Mouse (Mus musculus) right cerebral cortex, postnatal 10 days (tissue): ENCODE data around the gene Pigyl.

Experiments used
- DNase-seq, 2 experiments: peaks; one replicate each; pipeline ENCODE4 v3.0.0; 2021; ENCODE audit warnings: low spot score in 2 of 2

The Pigyl gene

GRCm38 (mm10) chr9:22156497-22157245 lies at the start of gene Pigyl:
Gene Pigyl, plus strand, starts transcription at chr9:22156846.
- peak; percentile 99 for DNase-seq

- no peak for DNase-seq
These were observed 48.5 kb upstream of the Pigyl start for GRCm38 (mm10) chr9:22108194-22108593.

- no peak for DNase-seq
These were observed 41.0 kb upstream of the Pigyl start for GRCm38 (mm10) chr9:22115635-22116034.

- no peak for DNase-seq
These were observed 40.6 kb upstream of the Pigyl start for GRCm38 (mm10) chr9:22116086-22116485.

- peak; percentile 97 for DNase-seq
These were observed 39.8 kb upstream of the Pigyl start, which contains the start of gene Elof1 for GRCm38 (mm10) chr9:22116740-22117426. Gene Elof1, minus strand, starts transcription at chr9:22117172.

- peak; percentile 57 to 64 for DNase-seq
These were observed 38.7 kb upstream of the Pigyl start for GRCm38 (mm10) chr9:22117754-22118456.

- peak in 1 of 2 experiments; percentile 54 for DNase-seq
These were observed 37.1 kb upstream of the Pigyl start for GRCm38 (mm10) chr9:22119543-22119942.

GRCm38 (mm10) chr9:22121545-22121944 lies 35.1 kb upstream of the Pigyl start:
- DNase-seq: no peak

- no peak for DNase-seq
These were observed 34.6 kb upstream of the Pigyl start for GRCm38 (mm10) chr9:22122005-22122404.

- no peak for DNase-seq
These were observed 33.5 kb upstream of the Pigyl start for GRCm38 (mm10) chr9:22123069-22123609.

GRCm38 (mm10) chr9:22124169-22124568 lies 32.5 kb upstream of the Pigyl start:
- no peak for DNase-seq

- no peak for DNase-seq
These were observed 31.2 kb upstream of the Pigyl start for GRCm38 (mm10) chr9:22125246-22126027.

GRCm38 (mm10) chr9:22131226-22131981 lies 25.2 kb upstream of the Pigyl start:
- DNase-seq: no peak

- DNase-seq: no peak
These were observed 24.4 kb upstream of the Pigyl start for GRCm38 (mm10) chr9:22132220-22132619.

- DNase-seq: no peak
These were observed 22.3 kb upstream of the Pigyl start for GRCm38 (mm10) chr9:22134246-22134890.

- DNase-seq: no peak
These were observed 21.5 kb upstream of the Pigyl start for GRCm38 (mm10) chr9:22134988-22135643.

- DNase-seq: no peak
These were observed 20.8 kb upstream of the Pigyl start, which contains the start of gene Acp5 for GRCm38 (mm10) chr9:22135644-22136390. Gene Acp5, minus strand, starts transcription at chr9:22135711.

GRCm38 (mm10) chr9:22136765-22137547 lies 19.7 kb upstream of the Pigyl start:
- DNase-seq: no peak
